Mouse (Mus musculus) midbrain, postnatal 0 days (tissue): ENCODE results near the gene Trabd2b. TPM values are rescaled to one million over a fixed set of nuclear protein-coding genes. Genes with fewer than 3 reads are reported as not detected.

ENCODE experiments used
- ATAC-seq: fragments of 200-750 bp; cut with Nextera tagmentation; 2 replicates; pipeline ENCODE4 v1.8.0; 2017; ENCODE audit warnings: moderate number of reproducible peaks, mild to moderate bottlenecking, moderate TSS enrichment, moderate library complexity; ENCODE audit not compliant: low FRiP score
- DNase-seq: peaks from one replicate; pipeline ENCODE4 v3.0.0-alpha.2; 2015; ENCODE audit warnings: low spot score
- H3K27ac ChIP-seq: fragments of 300-500 bp; sonication (generic); 2 replicates; pipeline ENCODE4 v1.5.1; 2014; ENCODE audit warnings: low read depth, mild to moderate bottlenecking, low read length, mixed read lengths
- H3K27me3 ChIP-seq: fragments of 300-500 bp; sonication (generic); 2 replicates; pipeline ENCODE4 v1.6.1; 2014; ENCODE audit warnings: low read length, control low read depth, mixed read lengths; ENCODE audit not compliant: insufficient read depth
- H3K36me3 ChIP-seq: fragments of 300-500 bp; sonication (generic); 2 replicates; pipeline ENCODE4 v1.6.1; 2014; ENCODE audit warnings: low read length, control low read depth, mixed read lengths; ENCODE audit not compliant: insufficient read depth
- H3K4me1 ChIP-seq: fragments of 300-500 bp; sonication (generic); 2 replicates; pipeline ENCODE4 v1.6.1; 2014; ENCODE audit warnings: mild to moderate bottlenecking, control low read depth, antibody characterized with exemption, low read length, mixed read lengths; ENCODE audit not compliant: insufficient read depth
- H3K4me2 ChIP-seq: fragments of 300-500 bp; sonication (generic); 2 replicates; pipeline ENCODE4 v1.6.1; 2014; ENCODE audit warnings: low read depth, mild to moderate bottlenecking, low read length, mixed read lengths; ENCODE audit not compliant: poor library complexity, severe bottlenecking
- H3K4me3 ChIP-seq: fragments of 300-500 bp; sonication (generic); 2 replicates; pipeline ENCODE4 v1.5.1; 2014; ENCODE audit warnings: low read depth, mild to moderate bottlenecking, low read length, moderate library complexity
- H3K9ac ChIP-seq: fragments of 300-500 bp; sonication (generic); replicated peaks from 2 replicates; pipeline ENCODE4 v1.6.1; 2014; ENCODE audit warnings: mild to moderate bottlenecking, low read length, moderate library complexity, mixed read lengths; ENCODE audit not compliant: poor library complexity, severe bottlenecking
- H3K9me3 ChIP-seq: fragments of 300-500 bp; sonication (generic); 2 replicates; pipeline ENCODE4 v1.6.1; 2016; ENCODE audit warnings: low read length, control low read depth
- CTCF ChIP-seq: IDR thresholded peaks from 2 replicates; pipeline ENCODE4 v1.5.1; 2016; ENCODE audit warnings: antibody characterized with exemption, mild to moderate bottlenecking
- WGBS: fragments of 180-500 bp; shearing (Covaris S2); extraction: QIAGEN DNeasy Blood & Tissue Kit; methylation state at CpG from one replicate; pipeline ENCODE4 v1.1.7; 2014; 5-methylcytosine and 5-hydroxymethylcytosine counted together
- polyA plus RNA-seq: library from polyadenylated mRNA; unstranded; fragments of >200 nt; fragmentation: Nextera tagmentation; extraction: Ambion mirVana; gene quantifications from 2 replicates; pipeline ENCODE4 v1.2.1, GENCODE M21; 2015
- total RNA-seq: library from RNA; depleted of rRNA; stranded (reverse); fragments of >200 nt; gene quantifications from 2 replicates; pipeline ENCODE4 v1.2.3, GENCODE M21; 2014; rRNA removed

Gene Trabd2b
- total RNA-seq (1.8 and 2.0 TPM in 2 replicates), polyA plus RNA-seq (0.48 and 0.54 TPM in 2 replicates)

DNA sequence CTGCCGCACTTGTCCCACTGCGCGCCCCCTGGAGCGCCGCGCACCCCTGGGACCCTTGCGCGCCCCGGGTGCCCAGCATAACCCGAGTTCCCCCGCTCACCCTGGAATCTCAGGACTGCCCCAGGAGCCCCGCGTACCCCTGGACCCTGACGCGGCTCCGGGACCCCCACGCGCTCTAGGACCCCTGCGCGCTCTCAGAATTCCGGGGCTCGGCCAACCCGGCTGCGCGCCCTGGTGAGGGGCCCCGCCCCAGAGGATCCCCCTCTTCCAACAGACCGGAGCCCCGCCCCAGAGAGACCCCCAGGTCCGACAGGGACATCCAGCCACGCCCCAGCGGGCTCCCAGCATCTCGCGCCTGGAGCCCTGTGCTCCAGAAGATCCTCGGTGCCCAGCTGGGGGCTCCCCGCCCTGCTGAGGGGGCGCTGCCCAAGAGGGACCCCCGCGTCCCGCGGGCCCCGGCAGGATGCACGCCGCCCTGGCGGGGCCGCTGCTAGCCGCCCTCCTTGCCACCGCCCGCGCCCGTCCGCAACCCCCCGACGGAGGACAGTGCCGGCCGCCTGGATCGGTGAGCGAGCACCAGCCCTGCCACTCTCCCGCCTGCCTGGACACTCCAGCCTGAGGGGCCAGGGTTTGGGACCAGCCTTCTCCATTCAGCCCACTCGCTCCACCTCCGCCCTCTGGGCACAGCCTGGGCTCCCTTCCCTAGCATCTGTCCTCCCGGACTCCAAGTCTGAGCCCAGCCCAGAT lies at the start of gene Trabd2b:
Gene Trabd2b, plus strand, starts transcription at position 370 of the 747 bp plus-strand sequence.
- Histone ChIP-seq H3K4me2 (peak within 1 kb of the TSS; percentile 100), H3K36me3 (no peaks in the 10 kb centered on the region), H3K4me3 (peak within 1 kb of the TSS; percentile 72), H3K9ac (peak within 1 kb of the TSS; percentile 61), H3K4me1 (0 out of 2 replicates have a peak, but pooled peaks cover 4% of the 10 kb centered on the region), H3K27me3 (peaks cover 38% of the 10 kb centered on the region), H3K9me3 (no peaks in the 10 kb centered on the region), H3K27ac (no peak within 1 kb of the TSS)
- no peak for TF ChIP-seq CTCF
- 0% methylated on average over 35 of the region's 61 CpGs for WGBS
- peak; percentile 32 for ATAC-seq
- DNase-seq, result no peak

DNA sequence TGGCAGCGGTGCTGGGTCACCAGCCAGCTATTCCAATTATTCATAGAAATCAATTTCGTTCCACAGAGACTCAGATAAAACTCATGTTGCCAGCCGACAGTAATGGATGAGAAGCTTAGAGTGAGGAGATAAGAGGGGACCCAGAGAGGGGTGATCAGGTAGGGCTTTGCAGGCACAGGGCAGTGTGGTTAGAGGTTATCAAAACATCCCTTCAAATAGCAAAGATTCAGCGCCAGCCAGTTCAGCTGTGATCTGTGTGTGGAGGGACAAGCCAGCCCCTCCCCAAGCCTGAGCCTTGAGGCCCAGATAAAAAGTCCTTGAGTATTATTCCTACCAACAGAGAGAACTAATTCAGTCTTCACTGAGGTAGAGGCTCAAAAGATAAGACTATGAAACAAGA lies 49.1 kb upstream of the Trabd2b start:
- Histone ChIP-seq H3K4me1 (no peaks in the 10 kb centered on the region), H3K4me2 (no peak overlapping the region), H3K4me3 (no peak overlapping the region), H3K9ac (no peak overlapping the region), H3K36me3 (no peaks in the 10 kb centered on the region), H3K27ac (no peak overlapping the region), H3K9me3 (no peaks in the 10 kb centered on the region), H3K27me3 (no peaks in the 10 kb centered on the region)
- WGBS, result 68% methylated on average over 4 of the region's 4 CpGs
- no peak for TF ChIP-seq CTCF
- ATAC-seq (no peak), DNase-seq (no peak)

DNA sequence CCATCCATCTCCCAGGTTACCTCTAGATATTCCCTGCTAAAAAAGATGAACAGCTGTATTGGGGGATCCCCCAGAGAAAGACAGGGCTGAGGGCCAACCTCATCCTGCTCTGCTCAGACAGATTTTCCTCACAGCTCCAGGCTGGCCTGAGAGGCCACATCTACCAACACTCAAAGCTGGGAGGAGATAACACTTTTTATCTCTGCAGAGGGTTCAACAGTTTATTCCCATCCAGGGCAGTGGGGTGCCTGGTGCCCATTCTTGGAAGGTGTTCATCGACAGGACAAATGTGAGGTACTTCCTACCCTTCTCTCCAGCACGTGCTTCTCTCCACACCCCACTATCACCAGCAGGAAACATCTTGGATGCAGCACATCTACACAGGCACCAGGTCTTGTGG lies 47.6 kb upstream of the Trabd2b start:
- Histone ChIP-seq H3K4me3 (no peak overlapping the region), H3K4me2 (no peak overlapping the region), H3K9me3 (no peaks in the 10 kb centered on the region), H3K9ac (no peak overlapping the region), H3K27ac (no peak overlapping the region), H3K27me3 (no peaks in the 10 kb centered on the region), H3K36me3 (no peaks in the 10 kb centered on the region), H3K4me1 (no peaks in the 10 kb centered on the region)
- ATAC-seq (no peak), DNase-seq (no peak)
- 80% methylated on average over 2 of the region's 2 CpGs for WGBS
- no peak for TF ChIP-seq CTCF

DNA sequence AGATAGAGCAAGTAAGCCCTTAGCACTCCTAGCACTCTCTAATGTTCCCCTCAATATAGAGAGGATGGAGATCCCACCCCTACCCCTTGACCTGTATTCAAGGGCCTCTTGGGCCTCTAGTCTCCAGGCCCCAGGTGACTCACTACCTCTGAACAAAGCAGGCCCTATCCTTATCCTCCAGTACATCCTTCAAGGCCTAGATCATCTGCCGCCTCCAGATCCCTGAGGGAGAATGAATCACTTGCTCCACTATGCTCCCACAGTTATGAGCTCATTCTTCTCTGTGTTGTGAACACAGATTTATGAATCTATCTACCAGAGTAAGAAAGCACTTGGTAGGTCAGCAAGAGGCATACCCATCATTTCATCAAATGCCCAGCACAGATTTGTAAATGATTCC lies 46.7 kb upstream of the Trabd2b start:
- WGBS, result 100% methylated on average over 1 of the region's 1 CpGs
- no peak for DNase-seq
- no peak overlapping the region for H3K4me2 ChIP-seq
- no peak overlapping the region for H3K9ac ChIP-seq
- no peak for ATAC-seq
- no peaks in the 10 kb centered on the region for H3K9me3 ChIP-seq
- no peak overlapping the region for H3K27ac ChIP-seq
- no peak overlapping the region for H3K4me3 ChIP-seq
- H3K36me3 ChIP-seq, result no peaks in the 10 kb centered on the region
- no peaks in the 10 kb centered on the region for H3K4me1 ChIP-seq
- no peak for TF ChIP-seq CTCF
- no peaks in the 10 kb centered on the region for H3K27me3 ChIP-seq

DNA sequence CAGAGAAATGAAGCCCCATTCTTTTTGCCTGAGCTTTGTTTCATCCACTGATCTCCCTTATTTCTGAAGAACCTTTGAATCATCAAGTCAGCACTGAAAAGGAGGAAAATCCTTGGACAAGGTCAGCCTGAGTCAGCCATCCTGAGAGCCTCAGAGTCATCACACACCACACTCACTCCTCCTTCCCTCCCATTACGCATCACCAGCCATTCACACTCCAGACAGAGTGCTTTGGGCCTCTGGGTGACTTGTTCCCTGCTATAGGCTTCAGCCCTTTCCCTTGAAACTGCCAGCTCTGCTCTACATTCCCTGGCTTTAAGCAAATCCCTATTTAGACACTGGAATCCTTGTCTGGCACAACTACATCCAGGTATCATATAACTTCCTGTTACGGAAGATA lies 45.2 kb upstream of the Trabd2b start:
- no peaks in the 10 kb centered on the region for H3K27me3 ChIP-seq
- WGBS, result 90% methylated on average over 2 of the region's 2 CpGs
- no peaks in the 10 kb centered on the region for H3K9me3 ChIP-seq
- H3K4me1 ChIP-seq, result no peaks in the 10 kb centered on the region
- no peak overlapping the region for H3K9ac ChIP-seq
- H3K4me3 ChIP-seq, result no peak overlapping the region
- DNase-seq (no peak), ATAC-seq (no peak)
- no peak for TF ChIP-seq CTCF
- H3K36me3 ChIP-seq, result no peaks in the 10 kb centered on the region
- H3K4me2 ChIP-seq, result no peak overlapping the region
- H3K27ac ChIP-seq, result no peak overlapping the region

DNA sequence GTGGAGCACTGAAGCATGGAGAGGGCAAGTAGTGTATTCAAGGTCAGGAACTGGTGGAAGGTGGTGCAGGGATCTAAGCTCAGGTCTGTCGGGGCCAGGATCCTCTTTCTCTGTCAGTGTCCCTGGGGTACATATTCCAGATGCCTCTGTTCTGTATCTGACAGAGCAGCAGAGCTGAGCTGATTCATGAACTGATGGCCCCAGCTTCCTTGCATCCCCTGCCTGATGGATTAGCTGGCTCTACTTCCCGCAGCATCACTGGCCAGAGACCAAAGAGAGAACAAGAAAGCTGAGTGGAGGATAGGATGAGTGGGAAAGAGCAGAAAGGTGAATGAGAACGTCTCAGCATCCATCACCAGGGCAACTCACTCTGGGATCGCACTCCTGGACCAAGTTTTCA lies 41.5 kb upstream of the Trabd2b start:
- TF ChIP-seq CTCF, result no peak
- no peak overlapping the region for H3K9ac ChIP-seq
- no peaks in the 10 kb centered on the region for H3K9me3 ChIP-seq
- DNase-seq (no peak), ATAC-seq (no peak)
- H3K27ac ChIP-seq, result no peak overlapping the region
- no peaks in the 10 kb centered on the region for H3K36me3 ChIP-seq
- no peaks in the 10 kb centered on the region for H3K4me1 ChIP-seq
- WGBS, result 78% methylated on average over 4 of the region's 4 CpGs
- H3K4me2 ChIP-seq, result no peak overlapping the region
- no peaks in the 10 kb centered on the region for H3K27me3 ChIP-seq
- no peak overlapping the region for H3K4me3 ChIP-seq
